Mouse (Mus musculus): ENCODE results near the gene Pcgf2. TPM values are rescaled to one million over a fixed set of nuclear protein-coding genes. Genes with fewer than 3 reads are reported as not detected.
"Not testable (repeated sequence)": the region's sequence is repeated elsewhere in the genome, so short reads cannot be mapped to it uniquely, and the experiment has no call there.

The Pcgf2 gene
- total RNA-seq, 1 experiment: 20.1 TPM

- Histone ChIP-seq H3K4me1 (ENCODE audit: control insufficient read depth in 2 of 2, insufficient read depth in 2 of 2, low read length in 2 of 2, poor library complexity in 1 of 2) (peaks cover 12 to 16% of the 10 kb centered on the region in 2 experiments), H3K9ac (ENCODE audit: insufficient read depth, low read depth, low read length, poor library complexity, severe bottlenecking) (peak overlapping the region; percentile 98), H3K9me3 (ENCODE audit: control insufficient read depth, insufficient read depth, low read depth, low read length) (no peaks in the 10 kb centered on the region), H3K27ac (ENCODE audit: insufficient read depth, low read depth, low read length, poor library complexity, severe bottlenecking) (peak overlapping the region; percentile 100), H3K36me3 (ENCODE audit: control insufficient read depth, insufficient read depth, low read length, poor library complexity, severe bottlenecking) (peaks cover 3% of the 10 kb centered on the region; the same call in 1 of the 2 replicates), H3K4me3 (ENCODE audit: insufficient read depth in 1 of 2, low read depth in 1 of 2, low read length in 2 of 2, poor library complexity in 1 of 2, severe bottlenecking in 1 of 2) (peak overlapping the region; percentile 89 to 96)
- in situ Hi-C loops (cut with MboI; ENCODE audit: low sequenced_read_pairs in 2 of 2, unreplicated experiment in 2 of 2): no loop called here
- no peak for DNase-seq (ENCODE audit: low read depth, low spot score)
- no peak for TF ChIP-seq MAFK (IDR thresholded peaks at IDR 0.05; ENCODE audit: insufficient read depth, low read depth, low read length)
- no peak for TF ChIP-seq HCFC1 (IDR thresholded peaks at IDR 0.05; ENCODE audit: borderline replicate concordance, insufficient read depth, low read length)
- TF ChIP-seq CHD2 (IDR thresholded peaks at IDR 0.05; ENCODE audit: low read depth, low read length): no peak
- TF ChIP-seq ZNF384 (IDR thresholded peaks at IDR 0.05; ENCODE audit: low read depth, low read length): no peak
- no peak for TF ChIP-seq ZC3H11A (IDR thresholded peaks at IDR 0.05; ENCODE audit: borderline replicate concordance, low read depth, low read length)
These were observed 40.9 kb downstream of the Pcgf2 start for GRCm38 (mm10) chr11:97659267-97659989.

GRCm38 (mm10) chr11:97658751-97659266, 41.5 kb downstream of the Pcgf2 start:
- H3K36me3 ChIP-seq (ENCODE audit: control insufficient read depth, insufficient read depth, low read length, poor library complexity, severe bottlenecking): peaks cover 3% of the 10 kb centered on the region; the same call in 1 of the 2 replicates
- peak overlapping the region; percentile 98 for H3K9ac ChIP-seq (ENCODE audit: insufficient read depth, low read depth, low read length, poor library complexity, severe bottlenecking)
- peak overlapping the region; percentile 100; the same call in 1 of the 2 replicates for H3K27ac ChIP-seq (ENCODE audit: insufficient read depth, low read depth, low read length, poor library complexity, severe bottlenecking)
- H3K9me3 ChIP-seq (ENCODE audit: control insufficient read depth, insufficient read depth, low read depth, low read length): no peaks in the 10 kb centered on the region
- DNase-seq (ENCODE audit: low read depth, low spot score): no peak
- H3K4me1 ChIP-seq (ENCODE audit: control insufficient read depth in 2 of 2, insufficient read depth in 2 of 2, low read length in 2 of 2, poor library complexity in 1 of 2): peaks cover 12 to 16% of the 10 kb centered on the region in 2 experiments
- peak overlapping the region; percentile 89 to 96 for H3K4me3 ChIP-seq (ENCODE audit: insufficient read depth in 1 of 2, low read depth in 1 of 2, low read length in 2 of 2, poor library complexity in 1 of 2, severe bottlenecking in 1 of 2)
- in situ Hi-C loops (cut with MboI; ENCODE audit: low sequenced_read_pairs in 2 of 2, unreplicated experiment in 2 of 2): no loop called here
- TF ChIP-seq MAFK (IDR thresholded peaks at IDR 0.05; ENCODE audit: insufficient read depth, low read depth, low read length) (no peak), HCFC1 (IDR thresholded peaks at IDR 0.05; ENCODE audit: borderline replicate concordance, insufficient read depth, low read length) (no peak), CHD2 (IDR thresholded peaks at IDR 0.05; ENCODE audit: low read depth, low read length) (no peak), ZNF384 (IDR thresholded peaks at IDR 0.05; ENCODE audit: low read depth, low read length) (no peak), ZC3H11A (IDR thresholded peaks at IDR 0.05; ENCODE audit: borderline replicate concordance, low read depth, low read length) (no peak)

DNA sequence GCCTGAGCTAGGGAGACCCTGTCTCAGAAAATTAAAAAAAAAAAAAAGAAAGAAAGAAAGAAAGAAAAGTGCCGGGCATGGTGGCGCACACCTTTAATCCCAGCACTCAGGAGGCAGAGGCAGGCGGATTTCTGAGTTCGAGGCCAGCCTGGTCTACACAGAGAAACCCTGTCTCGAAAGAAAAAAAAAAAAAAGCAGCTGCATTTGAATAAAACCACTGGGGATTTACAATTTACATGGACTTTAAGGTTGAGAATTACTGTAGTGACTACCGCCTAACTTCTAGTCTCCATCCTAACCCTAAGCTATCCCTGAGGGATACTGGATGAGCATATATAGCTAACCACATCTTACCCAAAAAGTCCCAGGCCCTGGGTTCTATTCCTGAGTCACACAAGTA, 42.3 kb downstream of the Pcgf2 start:
- H3K36me3 ChIP-seq (ENCODE audit: control insufficient read depth, insufficient read depth, low read length, poor library complexity, severe bottlenecking); DNase-seq (ENCODE audit: low read depth, low spot score); H3K9me3 ChIP-seq (ENCODE audit: control insufficient read depth, insufficient read depth, low read depth, low read length); in situ Hi-C loops (cut with MboI; ENCODE audit: low sequenced_read_pairs in 2 of 2, unreplicated experiment in 2 of 2): not testable (repeated sequence)
- H3K27ac ChIP-seq (ENCODE audit: insufficient read depth, low read depth, low read length, poor library complexity, severe bottlenecking): peak overlapping the region; percentile 100; the same call in 1 of the 2 replicates
- peak overlapping the region; percentile 17 to 96 for H3K4me3 ChIP-seq (ENCODE audit: insufficient read depth in 1 of 2, low read depth in 1 of 2, low read length in 2 of 2, poor library complexity in 1 of 2, severe bottlenecking in 1 of 2)
- H3K9ac ChIP-seq (ENCODE audit: insufficient read depth, low read depth, low read length, poor library complexity, severe bottlenecking): peak overlapping the region; percentile 98; the same call in 1 of the 2 replicates
- H3K4me1 ChIP-seq (ENCODE audit: control insufficient read depth in 2 of 2, insufficient read depth in 2 of 2, low read length in 2 of 2, poor library complexity in 1 of 2): peaks cover 12 to 17% of the 10 kb centered on the region in 2 experiments
- TF ChIP-seq ZNF384 (IDR thresholded peaks at IDR 0.05; ENCODE audit: low read depth, low read length): peak; percentile 71; the same call in 1 of the 2 replicates

DNA sequence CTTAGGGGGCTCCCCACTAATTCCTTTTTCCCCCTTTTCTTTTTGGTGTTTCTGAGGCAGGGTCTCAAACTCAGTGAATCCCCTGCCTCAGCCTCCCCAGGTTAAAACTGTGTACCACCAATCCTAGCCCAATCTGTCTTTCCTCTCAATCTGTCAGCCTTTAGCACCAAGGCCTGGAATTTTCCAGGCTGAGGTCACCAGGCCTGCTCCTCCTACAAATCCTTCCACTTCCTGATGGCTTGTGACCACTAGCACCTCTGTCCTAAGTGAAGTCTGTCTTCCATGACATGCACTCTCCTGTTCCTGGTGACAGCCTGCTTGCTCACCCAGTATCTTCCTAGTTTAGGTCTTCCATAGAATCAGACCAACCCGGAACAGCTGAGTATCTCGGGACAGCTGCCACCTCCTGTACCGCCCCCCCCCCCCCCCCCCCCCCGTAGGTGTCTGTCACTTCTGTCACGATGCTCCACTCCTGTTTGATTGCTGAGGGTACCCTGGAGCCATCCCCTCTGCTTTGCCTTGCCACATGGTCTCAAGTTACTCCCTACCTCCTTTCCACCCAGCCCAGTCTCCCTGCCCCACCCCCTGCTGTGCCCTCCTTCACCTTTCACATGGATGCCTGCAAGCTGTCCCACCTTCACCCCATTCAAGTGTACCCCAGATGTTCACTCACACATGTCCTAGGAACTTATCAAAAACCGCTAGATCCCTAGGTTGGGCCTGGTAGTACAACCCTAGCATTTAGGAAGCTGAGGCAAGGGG, 42.9 kb downstream of the Pcgf2 start:
- TF ChIP-seq MAFK (IDR thresholded peaks at IDR 0.05; ENCODE audit: insufficient read depth, low read depth, low read length) (no peak), ZC3H11A (IDR thresholded peaks at IDR 0.05; ENCODE audit: borderline replicate concordance, low read depth, low read length) (no peak), HCFC1 (IDR thresholded peaks at IDR 0.05; ENCODE audit: borderline replicate concordance, insufficient read depth, low read length) (no peak), ZNF384 (IDR thresholded peaks at IDR 0.05; ENCODE audit: low read depth, low read length) (no peak), CHD2 (IDR thresholded peaks at IDR 0.05; ENCODE audit: low read depth, low read length) (no peak)
- in situ Hi-C loops (cut with MboI; ENCODE audit: low sequenced_read_pairs in 2 of 2, unreplicated experiment in 2 of 2): no loop called here
- Histone ChIP-seq H3K9ac (ENCODE audit: insufficient read depth, low read depth, low read length, poor library complexity, severe bottlenecking) (peak overlapping the region; percentile 98; the same call in 1 of the 2 replicates), H3K9me3 (ENCODE audit: control insufficient read depth, insufficient read depth, low read depth, low read length) (no peaks in the 10 kb centered on the region), H3K27ac (ENCODE audit: insufficient read depth, low read depth, low read length, poor library complexity, severe bottlenecking) (peak overlapping the region; percentile 100), H3K36me3 (ENCODE audit: control insufficient read depth, insufficient read depth, low read length, poor library complexity, severe bottlenecking) (peaks cover 3% of the 10 kb centered on the region; the same call in 1 of the 2 replicates), H3K4me1 (ENCODE audit: control insufficient read depth in 2 of 2, insufficient read depth in 2 of 2, low read length in 2 of 2, poor library complexity in 1 of 2) (peaks cover 12 to 17% of the 10 kb centered on the region in 2 experiments), H3K4me3 (ENCODE audit: insufficient read depth in 1 of 2, low read depth in 1 of 2, low read length in 2 of 2, poor library complexity in 1 of 2, severe bottlenecking in 1 of 2) (peak overlapping the region; percentile 17 to 96; a peak in 3 of 4 replicates)
- DNase-seq (ENCODE audit: low read depth, low spot score): no peak
